Mouse (Mus musculus): ENCODE data around the gene Nudt19. TPM values are rescaled to one million over a fixed set of nuclear protein-coding genes. Genes with fewer than 3 reads are reported as not detected.

Gene Nudt19
- polyA plus RNA-seq, 1 experiment from 2014 or later: 35.2 TPM

DNA sequence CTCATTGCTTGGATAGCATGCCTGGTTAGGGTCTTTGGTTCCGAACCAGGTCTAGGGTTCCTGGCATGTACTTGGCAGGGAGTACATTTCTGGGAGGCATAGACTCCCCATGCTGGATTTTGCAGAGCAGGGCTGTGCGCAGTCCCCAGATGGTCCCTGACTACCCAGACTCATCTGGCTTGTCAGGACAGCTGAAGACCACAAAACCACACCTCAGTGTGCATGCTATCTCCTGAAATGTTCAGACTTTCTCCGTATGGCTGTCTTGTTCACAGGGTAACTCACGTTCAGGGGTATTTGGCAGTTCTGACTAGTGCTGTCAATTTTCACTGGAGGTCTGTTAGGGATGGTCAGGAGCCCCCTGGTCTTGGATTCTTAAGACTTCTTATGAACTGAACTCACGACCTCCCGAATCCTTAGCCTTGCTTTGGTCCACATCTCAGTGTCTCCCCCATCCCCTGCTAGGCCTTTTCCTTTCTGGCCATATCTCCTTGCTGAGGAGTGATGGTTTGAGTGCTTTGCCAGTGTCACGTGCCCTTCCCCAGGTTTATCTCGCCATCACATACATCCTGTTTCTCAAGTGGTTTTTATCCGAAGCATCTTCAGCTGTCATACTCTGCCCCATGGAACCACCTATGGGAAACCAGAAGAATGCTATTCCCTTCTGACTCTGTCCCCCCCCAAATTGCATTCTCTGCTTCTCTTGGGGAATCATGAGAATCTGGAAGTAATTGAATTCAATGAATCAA is 32.8 kb upstream of the Nudt19 start:
- Histone ChIP-seq H3K27me3 (ENCODE audit: control insufficient read depth, insufficient read depth, low read length) (peaks cover 12% of the 10 kb centered on the region), H3K4me1 (ENCODE audit: control insufficient read depth, insufficient read depth, low read length) (peaks cover 13% of the 10 kb centered on the region), H3K9me3 (ENCODE audit: control insufficient read depth, low read length) (no peaks in the 10 kb centered on the region), H3K4me3 (ENCODE audit: low read depth, low read length) (no peak overlapping the region), H3K36me3 (ENCODE audit: control insufficient read depth, insufficient read depth, low read length) (peaks cover 8% of the 10 kb centered on the region), H3K9ac (ENCODE audit: low read length) (no peak overlapping the region), H3K4me2 (ENCODE audit: low read depth, severe bottlenecking) (no peak overlapping the region), H3K27ac (replicated peaks; ENCODE audit: low read depth, low read length) (no peak overlapping the region)
- DNase-seq (ENCODE audit: low spot score) (no peak), ATAC-seq (ENCODE audit: insufficient number of reproducible peaks, low FRiP score, low TSS enrichment, low read depth) (no peak)
- WGBS: 87% methylated on average over 9 of the region's 9 CpGs

DNA sequence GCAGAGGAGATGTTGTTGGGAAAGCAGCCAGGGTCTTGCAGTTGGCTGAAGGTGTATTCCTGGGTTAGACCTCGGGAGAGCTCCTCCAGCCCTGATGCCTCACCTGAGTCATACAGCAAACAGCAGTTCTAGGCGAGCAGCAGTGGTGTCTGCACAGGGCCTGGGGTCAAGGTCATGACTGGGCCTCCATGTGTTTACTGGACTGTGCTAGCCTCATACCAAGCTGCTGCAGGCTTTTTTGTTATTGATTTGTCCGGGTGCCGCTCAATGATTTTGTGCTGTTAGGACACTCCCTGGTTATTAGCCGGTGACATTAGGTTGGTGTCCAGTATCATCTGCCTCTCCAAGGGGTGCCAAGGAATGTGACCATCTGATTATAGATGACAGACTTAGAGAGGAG is 31.6 kb upstream of the Nudt19 start:
- H3K4me1 ChIP-seq (ENCODE audit: control insufficient read depth, insufficient read depth, low read length): peaks cover 13% of the 10 kb centered on the region
- WGBS: 73% methylated on average over 5 of the region's 5 CpGs

DNA sequence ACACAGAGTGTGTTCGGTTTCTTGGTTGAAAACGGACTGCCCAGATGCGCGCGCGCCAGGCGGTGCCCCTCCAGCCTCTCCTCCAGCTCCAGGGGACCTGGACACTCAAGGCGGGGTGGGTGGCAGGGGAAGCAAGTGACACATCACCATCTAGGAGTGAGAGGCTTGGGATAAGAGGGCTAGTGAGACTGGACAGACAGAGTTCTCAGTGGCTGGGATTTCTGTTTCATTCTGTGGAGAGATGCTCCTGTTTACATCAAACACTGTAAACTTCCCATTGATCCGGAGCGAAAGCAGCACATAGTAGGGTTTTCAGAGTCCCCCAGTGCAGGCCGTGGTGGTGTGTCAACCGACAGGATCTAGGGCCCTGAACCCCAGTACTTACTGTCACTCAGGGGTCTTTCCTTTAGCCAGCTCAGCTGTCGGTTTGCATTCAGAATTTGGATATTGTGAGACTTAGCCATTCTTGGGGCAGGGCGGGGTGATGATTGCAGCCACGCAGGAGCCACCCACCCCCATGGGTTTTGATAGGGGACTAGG is 30.9 kb upstream of the Nudt19 start:
- H3K4me2 ChIP-seq (ENCODE audit: low read depth, severe bottlenecking): peak overlapping the region; percentile 98
- 25% methylated on average over 15 of the region's 15 CpGs for WGBS
- peaks cover 13% of the 10 kb centered on the region for H3K4me1 ChIP-seq (ENCODE audit: control insufficient read depth, insufficient read depth, low read length)
- H3K9me3 ChIP-seq (ENCODE audit: control insufficient read depth, low read length): no peaks in the 10 kb centered on the region
- DNase-seq (ENCODE audit: low spot score): no peak
- ATAC-seq (ENCODE audit: insufficient number of reproducible peaks, low FRiP score, low TSS enrichment, low read depth): no peak
- no peak overlapping the region for H3K27ac ChIP-seq (replicated peaks; ENCODE audit: low read depth, low read length)
- peaks cover under 1% of the 10 kb centered on the region for H3K36me3 ChIP-seq (ENCODE audit: control insufficient read depth, insufficient read depth, low read length)
- H3K4me3 ChIP-seq (ENCODE audit: low read depth, low read length): peak overlapping the region; percentile 59
- peak overlapping the region; percentile 69; the same call in 1 of the 2 replicates for H3K9ac ChIP-seq (ENCODE audit: low read length)
- H3K27me3 ChIP-seq (ENCODE audit: control insufficient read depth, insufficient read depth, low read length): peaks cover 23% of the 10 kb centered on the region

More for the DNA sequence above, 31.6 kb upstream of the Nudt19 start:
- Histone ChIP-seq H3K4me2 (ENCODE audit: low read depth, severe bottlenecking) (no peak overlapping the region), H3K27me3 (ENCODE audit: control insufficient read depth, insufficient read depth, low read length) (peaks cover 23% of the 10 kb centered on the region), H3K4me3 (ENCODE audit: low read depth, low read length) (no peak overlapping the region), H3K9ac (ENCODE audit: low read length) (no peak overlapping the region), H3K27ac (replicated peaks; ENCODE audit: low read depth, low read length) (no peak overlapping the region), H3K9me3 (ENCODE audit: control insufficient read depth, low read length) (no peaks in the 10 kb centered on the region), H3K36me3 (ENCODE audit: control insufficient read depth, insufficient read depth, low read length) (peaks cover 4% of the 10 kb centered on the region)
- DNase-seq (ENCODE audit: low spot score): no peak
- no peak for ATAC-seq (ENCODE audit: insufficient number of reproducible peaks, low FRiP score, low TSS enrichment, low read depth)

DNA sequence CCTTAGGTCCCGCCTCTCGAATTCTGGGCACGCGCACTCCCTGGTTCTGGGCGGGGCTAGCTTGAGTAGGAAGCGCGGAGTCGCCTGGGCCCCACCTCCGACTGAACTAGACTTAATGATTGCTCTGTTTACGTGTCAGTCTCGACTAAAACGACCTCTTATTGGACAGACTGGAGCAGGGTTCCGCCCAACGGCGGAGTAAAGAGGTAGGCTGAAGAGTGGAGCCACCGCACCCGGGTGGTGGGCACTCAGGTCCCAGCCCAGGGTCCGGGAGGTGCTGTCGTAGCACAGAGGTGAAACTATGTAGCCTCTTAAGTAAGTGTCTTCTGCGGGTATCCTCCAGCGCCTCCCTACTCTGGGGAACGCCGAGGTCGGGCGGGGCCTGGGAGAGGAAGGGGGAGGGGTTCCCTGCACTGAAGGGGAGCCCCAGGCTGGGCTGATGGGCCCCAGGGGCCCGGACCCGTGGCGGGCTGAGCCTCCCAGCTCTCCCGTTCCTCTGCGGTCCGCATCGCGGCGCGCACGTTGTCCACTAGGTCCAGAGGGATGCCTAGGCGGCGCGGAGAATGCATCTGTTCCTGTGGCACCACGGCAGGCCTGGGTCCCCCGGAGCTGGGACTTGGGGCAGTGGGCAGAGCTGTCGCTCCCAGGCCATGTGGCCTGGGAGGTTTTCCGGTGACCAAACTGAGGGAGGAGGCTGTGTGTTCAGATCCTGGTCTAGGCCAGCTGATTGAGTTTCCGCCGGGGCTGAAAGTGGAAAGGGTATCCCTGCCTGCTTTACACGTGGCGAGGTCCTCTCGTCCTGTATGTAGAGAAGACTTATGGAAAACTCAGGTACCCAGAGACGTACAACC is 30.2 kb upstream of the Nudt19 start, which contains the start of gene Ankrd27:
Gene Ankrd27, plus strand, starts transcription at position 190 of the 851 bp plus-strand sequence.
- no peaks in the 10 kb centered on the region for H3K36me3 ChIP-seq (ENCODE audit: control insufficient read depth, insufficient read depth, low read length)
- ATAC-seq (ENCODE audit: insufficient number of reproducible peaks, low FRiP score, low TSS enrichment, low read depth): peak; percentile 96
- H3K4me2 ChIP-seq (ENCODE audit: low read depth, severe bottlenecking): peak within 1 kb of the TSS; percentile 98
- H3K9ac ChIP-seq (ENCODE audit: low read length): peak within 1 kb of the TSS; percentile 69
- DNase-seq (ENCODE audit: low spot score): peak; percentile 95
- under 1% methylated on average over 45 of the region's 49 CpGs for WGBS
- peaks cover 13% of the 10 kb centered on the region for H3K4me1 ChIP-seq (ENCODE audit: control insufficient read depth, insufficient read depth, low read length)
- no peak within 1 kb of the TSS for H3K27ac ChIP-seq (replicated peaks; ENCODE audit: low read depth, low read length)
- H3K27me3 ChIP-seq (ENCODE audit: control insufficient read depth, insufficient read depth, low read length): peaks cover 23% of the 10 kb centered on the region
- H3K9me3 ChIP-seq (ENCODE audit: control insufficient read depth, low read length): no peaks in the 10 kb centered on the region
- peak within 1 kb of the TSS; percentile 59 for H3K4me3 ChIP-seq (ENCODE audit: low read depth, low read length)

DNA sequence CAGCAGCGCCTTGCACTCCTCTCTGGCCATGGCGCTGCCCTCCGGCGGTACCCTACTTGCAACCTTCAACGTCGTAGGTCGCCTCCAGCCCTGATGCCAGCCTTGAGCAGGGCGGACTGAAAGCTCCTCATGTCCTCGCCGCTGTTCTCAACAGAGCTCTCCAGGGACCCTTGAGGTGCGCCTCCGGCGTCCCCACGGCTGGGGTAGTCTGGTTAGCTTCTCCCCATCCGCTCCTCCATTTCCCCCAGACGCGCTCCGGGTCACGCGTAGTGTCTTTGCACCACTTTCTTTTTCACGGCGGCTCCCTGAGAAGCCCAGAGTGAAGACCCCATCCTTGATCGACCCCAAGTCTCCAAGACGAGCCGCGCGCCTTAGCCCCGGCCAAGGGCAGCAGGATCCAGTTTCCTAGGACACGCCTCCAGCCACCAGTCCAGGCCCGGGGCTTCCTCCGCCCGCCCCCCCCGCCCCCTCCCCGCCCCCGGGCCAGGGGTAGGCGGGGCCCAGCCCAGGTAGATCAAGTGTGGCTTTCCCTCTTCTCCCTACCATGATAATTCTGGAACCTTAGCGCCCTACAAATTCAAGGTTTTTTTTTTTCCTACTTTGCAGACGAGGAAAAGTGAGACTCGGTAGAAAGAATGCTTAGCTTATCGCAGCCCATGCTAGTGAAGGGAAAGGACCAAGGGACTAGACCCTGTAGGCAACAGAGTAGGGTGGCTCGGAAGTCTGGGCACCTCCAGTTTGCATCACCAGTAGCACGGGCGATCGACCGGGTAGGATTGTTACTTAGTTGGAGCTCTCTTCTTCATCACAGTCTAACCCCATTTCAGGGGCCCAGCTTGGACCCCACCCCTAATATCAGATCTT is 29.3 kb upstream of the Nudt19 start, which contains the start of gene Rgs9bp:
Gene Rgs9bp, minus strand, starts transcription at position 392 of the 864 bp plus-strand sequence.
- Histone ChIP-seq H3K27me3 (ENCODE audit: control insufficient read depth, insufficient read depth, low read length) (peaks cover 23% of the 10 kb centered on the region), H3K9me3 (ENCODE audit: control insufficient read depth, low read length) (no peaks in the 10 kb centered on the region), H3K4me3 (ENCODE audit: low read depth, low read length) (peak within 1 kb of the TSS; percentile 59), H3K27ac (replicated peaks; ENCODE audit: low read depth, low read length) (no peak within 1 kb of the TSS), H3K36me3 (ENCODE audit: control insufficient read depth, insufficient read depth, low read length) (no peaks in the 10 kb centered on the region), H3K4me2 (ENCODE audit: low read depth, severe bottlenecking) (peak within 1 kb of the TSS; percentile 98), H3K9ac (ENCODE audit: low read length) (peak within 1 kb of the TSS; percentile 69), H3K4me1 (ENCODE audit: control insufficient read depth, insufficient read depth, low read length) (peaks cover 13% of the 10 kb centered on the region)
- ATAC-seq (ENCODE audit: insufficient number of reproducible peaks, low FRiP score, low TSS enrichment, low read depth) (peak; percentile 76), DNase-seq (ENCODE audit: low spot score) (peak; percentile 84)
- WGBS: under 1% methylated on average over 44 of the region's 45 CpGs

DNA sequence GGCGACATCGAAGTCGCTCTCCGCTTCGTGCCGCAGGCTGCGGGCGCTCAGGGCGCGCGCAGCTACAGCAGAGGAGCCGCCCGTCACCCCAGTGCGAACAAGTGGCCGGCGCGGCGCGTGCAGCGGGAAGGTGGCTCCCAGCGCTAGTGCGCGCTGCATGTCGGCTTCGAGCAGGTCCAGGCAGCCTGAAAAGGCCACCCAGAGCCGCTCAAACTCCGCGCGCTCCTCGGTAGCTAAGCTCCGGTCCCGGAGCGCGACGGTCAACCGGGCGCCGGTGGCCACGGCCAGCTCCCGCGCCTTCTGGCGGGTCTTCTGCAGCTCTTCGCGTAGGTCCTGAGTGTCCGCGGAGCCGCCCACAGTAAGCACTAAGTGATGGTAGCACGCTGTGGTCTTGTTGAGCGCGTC is 28.7 kb upstream of the Nudt19 start:
- H3K27ac ChIP-seq (replicated peaks; ENCODE audit: low read depth, low read length): no peak overlapping the region
- under 1% methylated on average over 44 of the region's 50 CpGs for WGBS
- peak; percentile 68 for DNase-seq (ENCODE audit: low spot score)

DNA sequence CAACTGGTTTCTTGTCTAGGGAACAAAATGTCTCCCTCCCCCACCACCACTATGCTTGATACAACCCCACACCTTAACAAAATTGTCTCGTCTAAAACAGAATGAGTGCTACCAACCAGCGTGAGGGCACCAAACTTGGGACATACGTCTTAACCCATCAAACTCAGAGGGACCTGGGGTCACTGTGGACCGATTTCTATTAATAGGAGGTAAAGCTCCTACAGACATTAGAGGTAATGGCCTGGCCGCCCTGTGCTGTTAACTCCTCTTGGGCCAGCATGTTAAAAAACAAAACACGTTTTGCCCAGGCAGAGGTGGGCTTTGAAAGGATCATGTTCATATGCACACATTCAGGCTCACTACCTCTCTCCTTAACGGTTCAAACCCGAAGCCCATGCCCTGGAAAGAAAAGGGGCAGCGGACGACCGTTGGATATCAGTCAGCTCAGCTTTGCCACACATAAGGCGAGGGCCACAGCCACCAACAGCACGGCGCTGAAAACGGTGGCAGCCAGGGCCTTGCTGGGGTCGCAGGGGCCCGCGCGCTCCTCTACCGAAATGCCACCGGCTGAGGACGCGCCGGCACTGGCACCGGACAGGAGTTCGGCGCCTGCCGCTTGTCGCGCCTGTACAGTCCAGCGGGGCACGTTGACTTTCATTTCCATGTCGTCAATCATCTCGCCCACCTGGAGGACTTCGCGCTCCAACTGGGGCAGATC is 28.1 kb upstream of the Nudt19 start:
- Histone ChIP-seq H3K4me2 (ENCODE audit: low read depth, severe bottlenecking) (peak overlapping the region; percentile 98), H3K4me1 (ENCODE audit: control insufficient read depth, insufficient read depth, low read length) (peaks cover 13% of the 10 kb centered on the region), H3K27ac (replicated peaks; ENCODE audit: low read depth, low read length) (no peak overlapping the region), H3K27me3 (ENCODE audit: control insufficient read depth, insufficient read depth, low read length) (peaks cover 23% of the 10 kb centered on the region), H3K9ac (ENCODE audit: low read length) (peak overlapping the region; percentile 22), H3K36me3 (ENCODE audit: control insufficient read depth, insufficient read depth, low read length) (no peaks in the 10 kb centered on the region), H3K4me3 (ENCODE audit: low read depth, low read length) (peak overlapping the region; percentile 59), H3K9me3 (ENCODE audit: control insufficient read depth, low read length) (no peaks in the 10 kb centered on the region)
- ATAC-seq (ENCODE audit: insufficient number of reproducible peaks, low FRiP score, low TSS enrichment, low read depth) (no peak), DNase-seq (ENCODE audit: low spot score) (no peak)
- 4% methylated on average over 36 of the region's 36 CpGs for WGBS

More for the DNA sequence above, 28.7 kb upstream of the Nudt19 start:
- Histone ChIP-seq H3K36me3 (ENCODE audit: control insufficient read depth, insufficient read depth, low read length) (no peaks in the 10 kb centered on the region), H3K4me1 (ENCODE audit: control insufficient read depth, insufficient read depth, low read length) (peaks cover 13% of the 10 kb centered on the region), H3K4me3 (ENCODE audit: low read depth, low read length) (peak overlapping the region; percentile 59), H3K9ac (ENCODE audit: low read length) (peak overlapping the region; percentile 22), H3K9me3 (ENCODE audit: control insufficient read depth, low read length) (no peaks in the 10 kb centered on the region), H3K4me2 (ENCODE audit: low read depth, severe bottlenecking) (peak overlapping the region; percentile 98), H3K27me3 (ENCODE audit: control insufficient read depth, insufficient read depth, low read length) (peaks cover 23% of the 10 kb centered on the region)
- ATAC-seq (ENCODE audit: insufficient number of reproducible peaks, low FRiP score, low TSS enrichment, low read depth): no peak

All from limb, embryonic 11.5 days (tissue).